Mouse (Mus musculus) spleen, postnatal 36 days (tissue): ENCODE results near the gene Ccdc22.
A peak's percentile ranks its signal among the peaks of the same experiment; 100 is the strongest.

Source experiments
- DNase-seq, 2 experiments: peaks; one replicate each; pipeline ENCODE4 v3.0.0; 2022; ENCODE audit warnings: low spot score in 2 of 2, mixed read lengths in 1 of 2

Ccdc22 gene

DNA sequence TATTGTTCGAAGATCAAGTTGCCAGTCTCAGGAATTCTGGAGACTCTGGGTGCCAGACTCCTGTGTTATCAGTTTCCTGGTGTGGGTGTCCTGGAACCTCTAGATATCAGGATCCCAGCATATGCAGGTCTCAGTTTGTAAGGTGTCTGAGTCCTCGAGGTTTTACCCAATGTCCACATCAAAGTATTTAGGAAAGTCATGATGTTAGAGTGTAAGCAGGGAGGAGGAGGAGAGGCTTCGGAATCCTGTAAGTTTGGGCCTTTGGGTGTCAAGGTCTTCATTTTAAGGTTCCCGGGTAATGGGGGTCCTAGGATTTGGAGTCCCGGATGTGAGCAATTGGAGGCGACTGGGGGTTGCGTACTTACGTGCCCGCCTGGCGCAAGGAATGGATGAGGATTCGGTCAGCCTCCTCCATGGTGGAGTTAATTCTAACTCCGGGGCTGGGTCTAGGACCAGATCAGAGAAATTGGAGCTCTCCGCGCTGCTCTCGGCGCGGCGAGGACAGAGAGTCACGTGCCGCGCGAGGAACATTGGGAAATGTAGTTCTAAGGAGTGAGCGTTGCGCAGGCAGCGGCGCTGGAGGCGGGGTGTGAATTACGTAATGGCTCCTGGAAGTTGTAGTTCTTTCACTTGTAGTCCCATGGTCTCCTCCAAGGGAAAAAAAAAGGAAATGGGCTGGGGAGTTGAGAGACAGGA, at the start of gene Ccdc22:
TSS of gene Ccdc22 (minus strand) at position 639 of the 696 bp plus-strand sequence.
- DNase-seq, result peak; percentile 77 to 83

DNA sequence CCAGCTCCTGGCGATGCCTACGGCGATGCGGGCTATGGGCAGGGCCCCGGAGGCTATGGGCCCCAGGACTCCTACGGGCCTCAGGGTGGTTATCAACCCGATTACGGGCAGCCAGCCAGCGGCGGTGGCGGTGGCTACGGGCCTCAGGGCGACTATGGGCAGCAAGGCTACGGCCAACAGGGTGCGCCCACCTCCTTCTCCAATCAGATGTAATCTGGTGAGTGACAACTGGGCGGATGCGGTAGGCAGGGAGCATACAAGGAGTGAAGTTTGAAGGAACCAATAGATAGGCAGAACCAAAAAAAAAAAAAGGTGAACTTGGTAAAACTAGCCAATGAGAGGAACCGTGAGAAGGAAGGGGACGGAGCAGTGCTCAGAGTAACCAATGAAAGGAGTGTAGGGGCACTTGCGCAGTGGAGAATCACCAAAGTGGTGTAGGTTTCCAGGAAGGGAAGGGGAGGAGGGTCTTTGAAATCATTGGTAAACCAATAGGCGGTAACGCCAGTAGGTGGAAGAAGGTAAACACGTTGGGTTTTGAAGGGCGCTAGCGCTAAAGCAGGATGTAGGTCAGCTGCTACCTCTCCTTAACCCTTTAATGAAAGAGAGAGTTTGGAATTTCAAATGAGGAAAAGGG, 43.5 kb upstream of the Ccdc22 start:
- DNase-seq, result peak; percentile 85 to 91

DNA sequence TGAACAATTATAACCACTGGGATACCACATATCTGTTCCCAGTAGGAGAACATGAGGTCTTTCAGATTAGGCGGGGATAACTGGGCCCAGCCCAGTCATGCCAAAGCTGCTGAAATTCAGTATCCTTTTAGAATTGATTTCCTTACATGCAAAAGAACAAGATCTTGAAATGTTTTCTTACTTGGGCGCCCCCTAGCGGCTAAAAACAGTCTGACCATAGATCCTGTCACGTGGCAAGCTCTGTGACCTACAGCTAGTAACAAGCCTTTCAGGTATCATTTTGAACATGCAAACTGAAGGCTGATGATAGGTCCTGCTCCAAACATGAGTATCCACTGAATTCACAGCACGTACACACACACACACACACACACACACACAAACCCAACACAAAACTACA, 40.0 kb upstream of the Ccdc22 start:
- DNase-seq, result peak; percentile 72 to 80

DNA sequence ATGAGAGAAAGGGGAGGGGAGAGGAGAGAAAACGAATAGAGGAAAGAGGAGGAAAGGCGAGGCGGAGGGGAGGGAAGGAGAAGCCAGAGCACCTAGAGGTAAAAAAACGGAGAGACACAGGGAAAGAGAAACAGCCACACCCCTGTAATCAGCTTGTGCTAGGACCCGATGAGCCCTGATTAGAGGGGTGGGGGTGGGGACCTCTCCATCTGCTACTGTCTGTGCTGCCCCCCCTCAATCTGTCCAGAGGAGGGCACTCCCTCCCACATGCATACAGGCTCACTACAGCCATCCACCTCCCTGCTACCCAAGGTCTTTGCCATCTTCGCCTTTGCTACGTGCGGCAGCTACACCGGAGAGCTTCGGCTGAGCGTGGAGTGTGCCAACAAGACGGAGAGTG, 35.5 kb upstream of the Ccdc22 start:
- DNase-seq, result no peak

DNA sequence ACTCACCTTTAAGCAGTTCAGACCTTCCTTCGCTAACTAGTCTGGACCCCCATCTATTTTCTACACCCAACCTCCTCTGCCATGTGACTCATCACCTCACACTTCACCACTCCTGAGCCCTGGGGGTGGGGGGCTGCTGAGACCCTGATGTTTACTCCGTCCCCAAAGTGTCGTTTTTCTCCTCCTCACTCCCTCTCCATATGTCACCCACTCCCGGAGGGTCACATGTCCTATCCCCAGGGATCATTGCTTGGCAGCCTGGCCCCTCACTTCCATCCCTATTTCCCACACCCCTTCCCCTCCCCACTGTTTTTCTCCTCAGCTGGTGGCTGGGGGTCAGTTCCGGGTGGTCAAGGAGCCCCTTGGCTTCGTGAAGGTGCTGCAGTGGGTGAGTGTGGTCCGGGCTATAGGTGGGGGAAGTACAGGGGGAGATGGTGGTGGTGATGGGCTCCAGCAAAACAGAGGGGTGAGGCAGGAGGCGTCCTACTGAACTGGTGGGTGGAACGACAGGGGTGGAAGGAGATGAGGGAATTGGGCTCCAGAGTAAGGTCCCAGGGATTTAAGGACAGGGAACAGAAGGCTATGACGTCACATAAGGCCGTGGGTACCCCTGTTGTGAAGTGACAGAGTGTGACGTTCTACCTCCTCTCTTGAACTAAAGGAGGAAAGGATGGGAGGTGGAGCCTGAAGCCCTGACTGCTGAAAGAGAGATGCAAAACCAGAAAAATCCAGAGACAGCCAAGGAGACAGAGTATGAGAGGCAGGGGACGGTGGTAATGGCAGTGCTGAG, 34.4 kb upstream of the Ccdc22 start:
- DNase-seq, result no peak

DNA sequence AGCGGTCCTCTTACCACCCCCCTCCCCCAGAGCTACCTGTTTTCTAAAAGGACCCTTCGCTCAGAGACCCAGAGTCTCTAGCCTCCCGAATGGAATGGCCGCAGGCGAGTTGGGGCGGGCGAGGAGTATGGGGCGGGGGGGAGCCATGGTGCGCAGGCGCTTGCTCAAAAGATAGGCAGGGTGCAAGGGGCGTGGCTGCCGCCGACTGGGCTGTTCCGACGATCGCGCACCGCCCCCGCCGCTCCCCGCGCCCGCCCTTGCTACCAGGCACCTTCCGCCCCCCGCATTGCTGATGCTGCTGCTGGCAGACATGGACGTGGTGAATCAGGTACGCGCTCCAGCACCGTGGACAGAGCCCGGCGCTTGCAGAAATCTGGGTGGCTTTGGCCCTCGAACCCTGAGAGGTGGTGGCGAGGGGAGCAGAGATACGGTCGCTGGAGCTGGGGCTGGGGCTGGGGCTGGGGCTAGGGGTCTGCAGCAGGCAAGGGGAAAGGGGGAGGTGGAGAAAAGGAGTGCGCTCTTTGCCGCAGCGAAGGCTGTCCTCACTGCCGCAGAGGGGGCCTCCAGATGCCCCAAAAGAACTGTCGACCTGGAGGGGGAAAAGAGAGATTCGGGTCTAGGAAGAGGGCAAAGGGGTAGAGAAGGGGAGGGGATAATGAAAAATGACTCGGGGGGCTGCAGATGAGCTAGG, 33.2 kb upstream of the Ccdc22 start, which contains the start of gene Syp:
TSS of gene Syp (plus strand) at position 71 of the 691 bp plus-strand sequence.
- peak; percentile 74 to 77 for DNase-seq

DNA sequence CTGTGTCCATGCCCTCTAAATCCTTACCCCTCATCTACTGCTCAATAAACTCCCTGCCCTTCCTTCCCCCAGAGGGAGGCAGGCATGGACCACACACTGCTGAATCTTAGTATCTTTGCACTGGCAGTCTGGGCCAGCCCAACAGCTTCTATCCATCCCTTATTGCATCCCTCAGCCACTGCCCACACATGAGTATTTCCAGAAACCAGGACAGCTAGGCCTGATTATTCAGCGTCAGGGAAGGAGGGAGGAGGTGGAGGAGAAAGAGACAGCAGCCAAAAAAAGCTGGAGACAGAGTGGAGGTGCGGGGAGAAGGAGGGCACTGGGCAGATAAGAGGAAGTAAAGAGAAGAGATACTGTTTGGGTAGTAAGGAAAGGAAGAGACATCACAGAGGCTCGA, 29.8 kb upstream of the Ccdc22 start:
- no peak for DNase-seq

DNA sequence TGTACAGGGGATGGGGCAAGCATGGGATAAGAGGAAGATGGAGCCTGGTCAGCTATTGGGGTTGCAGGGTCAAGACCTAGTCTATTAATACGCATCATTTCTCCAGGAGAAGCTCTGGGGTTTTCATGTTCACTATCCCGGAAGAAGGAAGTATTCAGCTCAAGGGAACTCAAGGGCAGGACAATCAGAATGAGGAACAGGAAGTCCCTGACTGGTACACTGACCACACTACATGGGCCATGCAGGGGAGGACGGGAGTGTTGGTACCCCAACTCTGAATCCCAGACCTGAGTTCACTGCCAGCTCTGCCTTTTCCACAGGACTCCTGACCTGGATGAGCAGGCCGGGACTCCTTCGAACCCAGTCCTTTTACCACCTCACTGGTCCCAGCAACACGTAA, 27.2 kb upstream of the Ccdc22 start:
- no peak for DNase-seq

DNA sequence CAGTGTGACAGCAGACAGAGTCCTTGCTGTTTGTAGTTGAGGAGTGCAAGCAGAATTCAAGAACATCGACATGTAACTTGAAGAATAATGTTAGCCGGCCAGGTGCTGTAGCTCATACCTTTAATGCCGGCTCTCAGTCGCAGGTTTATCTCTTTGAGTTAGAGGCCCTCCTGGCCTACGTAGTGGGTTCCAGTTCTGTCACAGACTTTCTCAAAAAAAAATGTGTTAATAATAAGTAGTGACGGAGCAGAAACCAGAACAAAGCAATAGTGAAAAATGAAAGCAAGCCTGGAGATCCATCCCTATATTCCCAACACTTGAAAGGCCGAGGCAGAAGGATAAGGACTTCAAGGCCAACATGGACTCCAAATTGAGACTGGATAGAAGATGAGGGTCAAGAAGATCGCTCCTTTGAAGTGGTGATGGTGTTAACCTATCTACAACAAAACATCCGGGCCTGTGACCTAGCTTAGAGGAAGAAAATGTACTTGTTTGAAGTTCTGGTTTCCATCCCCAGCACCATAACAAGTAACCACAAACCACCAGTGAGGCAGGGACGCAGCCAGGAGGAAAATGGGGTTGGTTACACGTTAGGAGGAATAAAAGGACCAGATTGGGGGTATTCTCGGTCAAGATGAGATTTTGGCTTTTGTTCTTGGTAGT, 12.7 kb upstream of the Ccdc22 start:
- DNase-seq, result no peak

DNA sequence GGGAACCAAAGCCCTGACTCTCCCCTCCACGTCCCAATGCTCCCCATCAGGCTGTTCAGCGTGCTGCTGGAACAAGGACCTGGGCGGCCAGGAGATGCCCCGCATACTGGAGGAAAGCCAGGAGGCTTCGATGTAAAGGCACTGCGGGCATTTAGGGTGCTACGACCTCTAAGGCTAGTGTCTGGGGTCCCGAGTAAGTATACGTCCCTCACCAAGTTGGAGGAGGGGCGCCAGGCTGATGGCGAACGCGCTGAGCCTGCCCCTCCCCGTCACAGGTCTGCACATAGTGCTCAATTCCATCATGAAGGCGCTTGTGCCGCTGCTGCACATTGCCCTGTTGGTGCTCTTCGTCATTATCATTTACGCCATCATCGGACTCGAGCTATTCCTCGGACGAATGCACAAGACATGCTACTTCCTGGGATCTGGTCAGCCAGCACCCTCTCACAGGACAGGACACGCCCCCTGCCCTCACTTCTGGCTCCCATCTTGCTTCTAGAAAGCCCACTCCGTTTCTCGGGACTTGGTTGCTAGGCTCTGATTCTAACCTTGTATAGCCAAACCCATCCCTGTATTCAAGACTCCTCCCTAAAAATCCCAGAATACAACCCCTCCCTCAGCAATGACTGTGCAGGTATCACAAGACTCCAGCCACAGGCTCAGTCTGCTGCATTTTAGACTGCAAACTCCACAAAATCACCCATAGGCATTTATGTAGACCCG, 5.4 kb upstream of the Ccdc22 start:
- no peak for DNase-seq

DNA sequence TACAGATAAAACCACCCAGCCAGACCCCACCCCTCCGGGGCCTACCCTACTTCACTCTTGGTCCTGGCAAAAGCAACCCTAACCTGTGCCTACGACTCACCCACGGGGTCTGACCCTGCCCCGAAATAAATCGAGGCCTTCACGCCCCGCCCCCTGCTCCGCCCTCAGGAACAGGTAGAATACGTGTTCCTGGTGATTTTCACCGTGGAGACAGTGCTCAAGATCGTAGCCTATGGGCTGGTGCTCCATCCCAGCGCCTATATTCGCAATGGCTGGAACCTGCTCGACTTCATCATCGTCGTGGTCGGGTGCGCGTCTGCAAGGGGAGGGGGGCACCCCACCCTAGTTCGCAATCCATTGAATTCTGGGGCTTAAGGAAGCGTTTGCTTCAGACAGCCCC, 4.7 kb upstream of the Ccdc22 start:
- DNase-seq, result no peak

DNA sequence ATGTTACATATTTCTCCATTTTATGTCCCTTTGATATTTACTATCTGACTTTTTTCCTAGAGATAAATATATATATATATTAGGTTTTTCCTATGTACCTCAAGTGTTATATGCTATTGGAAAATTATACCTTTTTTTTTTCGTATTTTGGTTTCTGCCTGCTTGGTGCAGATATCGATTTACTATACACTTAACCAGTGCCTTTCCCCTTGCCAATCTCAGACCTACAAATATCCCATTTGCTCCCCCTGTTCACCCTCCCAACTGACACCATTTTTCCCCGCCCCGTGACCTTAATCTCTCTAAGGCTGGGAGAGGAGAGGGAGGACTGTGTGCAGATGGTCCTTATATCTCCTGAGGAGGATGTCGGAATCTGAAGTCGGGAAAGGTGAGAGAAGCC, 1.5 kb upstream of the Ccdc22 start, which contains the start of gene Cacna1f:
TSS of gene Cacna1f (plus strand) at position 301 of the 400 bp plus-strand sequence.
- DNase-seq, result no peak

DNA sequence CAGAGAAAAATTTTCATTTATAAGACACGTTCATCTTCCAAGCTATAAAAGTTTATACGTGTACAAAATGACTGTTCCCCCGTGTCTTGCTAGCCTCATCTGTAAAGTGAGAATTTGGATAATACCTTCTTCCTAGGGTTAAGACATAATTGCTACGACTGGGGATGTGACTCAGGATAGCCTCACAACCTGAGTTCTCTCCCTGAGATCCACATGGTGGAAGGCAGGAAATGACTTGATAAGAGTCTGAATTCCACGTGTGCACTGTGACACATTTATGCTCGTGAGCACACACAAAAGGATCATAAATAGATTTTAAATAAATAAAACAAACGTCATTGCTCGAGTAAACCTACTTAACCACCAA, 241 bp upstream of the Ccdc22 start:
- DNase-seq, result no peak

DNA sequence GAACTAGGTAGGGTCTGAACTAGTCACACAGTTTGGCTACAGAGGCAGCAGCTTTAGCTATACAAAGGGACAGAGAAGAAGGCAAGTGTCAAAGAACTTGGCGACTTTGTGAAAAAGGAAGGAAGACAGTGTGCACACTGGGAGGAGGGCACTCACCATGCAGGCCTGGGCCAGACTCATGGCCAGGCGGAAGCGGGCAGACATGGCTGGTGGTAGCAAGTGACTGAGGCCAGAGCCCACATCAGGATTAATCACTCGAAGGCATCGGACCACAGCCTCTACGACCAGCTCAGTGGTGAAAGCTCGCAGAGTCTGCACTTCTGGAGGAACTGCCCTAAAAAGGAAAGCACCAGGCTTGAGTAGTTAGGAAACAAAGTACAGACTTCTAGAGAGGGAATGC, 1.3 kb downstream of the Ccdc22 start:
- no peak for DNase-seq

DNA sequence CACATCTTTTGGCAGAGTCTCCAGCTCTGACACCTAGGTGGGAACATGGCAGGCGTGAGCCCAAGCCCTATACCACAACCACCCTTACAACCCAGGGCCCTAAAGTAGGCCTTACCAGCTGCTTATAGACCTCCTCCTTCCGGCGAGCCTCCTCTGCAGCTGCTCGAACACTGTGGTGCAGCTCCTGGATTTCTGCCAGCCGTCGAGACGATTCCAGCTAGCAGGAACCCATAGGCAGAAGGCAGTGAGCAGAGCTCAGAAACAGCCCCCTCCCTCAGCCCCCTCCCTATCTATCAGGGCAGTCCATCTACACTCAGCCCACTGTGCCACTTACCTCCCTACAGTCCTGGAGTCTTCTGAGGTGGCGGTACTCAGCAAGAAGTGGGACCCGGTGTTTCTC, 9.9 kb downstream of the Ccdc22 start:
- no peak for DNase-seq

DNA sequence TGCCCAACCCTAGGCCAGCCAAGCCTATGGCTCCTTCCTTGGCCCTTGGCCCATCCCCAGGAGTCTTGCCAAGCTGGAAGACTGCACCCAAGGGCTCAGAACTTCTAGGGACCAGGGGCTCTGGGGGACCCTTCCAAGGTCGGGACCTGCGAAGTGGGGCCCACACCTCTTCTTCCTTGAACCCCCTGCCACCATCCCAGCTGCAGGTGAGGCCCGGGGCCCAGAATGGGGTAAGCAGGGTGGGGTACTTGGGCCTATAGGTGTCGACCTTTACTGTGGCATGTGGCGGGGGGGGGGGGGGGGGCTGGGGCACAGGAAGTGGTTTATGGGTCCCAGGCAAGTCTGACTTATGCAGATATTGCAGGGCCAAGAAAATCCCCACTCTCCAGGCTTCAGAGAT, 19.0 kb downstream of the Ccdc22 start:
- DNase-seq, result no peak

DNA sequence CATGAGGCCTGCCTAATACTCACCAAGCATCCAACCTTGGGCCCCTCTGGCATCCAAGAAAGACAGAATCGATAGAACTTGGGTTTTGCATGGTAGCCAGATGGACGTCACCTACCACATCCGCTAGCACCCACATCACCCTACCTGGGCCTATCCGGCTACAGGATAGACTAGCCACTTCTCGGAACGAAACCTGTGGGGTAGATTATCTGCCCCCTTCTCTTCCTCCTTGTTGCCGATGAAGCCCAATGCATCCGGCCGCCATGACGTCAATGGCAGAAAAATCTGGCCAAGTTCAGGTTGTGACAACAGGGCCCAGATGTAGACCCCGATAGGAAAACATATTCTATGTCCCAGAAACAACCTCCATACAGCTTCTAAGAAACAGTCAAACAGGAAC, 21.4 kb downstream of the Ccdc22 start:
- DNase-seq, result no peak

DNA sequence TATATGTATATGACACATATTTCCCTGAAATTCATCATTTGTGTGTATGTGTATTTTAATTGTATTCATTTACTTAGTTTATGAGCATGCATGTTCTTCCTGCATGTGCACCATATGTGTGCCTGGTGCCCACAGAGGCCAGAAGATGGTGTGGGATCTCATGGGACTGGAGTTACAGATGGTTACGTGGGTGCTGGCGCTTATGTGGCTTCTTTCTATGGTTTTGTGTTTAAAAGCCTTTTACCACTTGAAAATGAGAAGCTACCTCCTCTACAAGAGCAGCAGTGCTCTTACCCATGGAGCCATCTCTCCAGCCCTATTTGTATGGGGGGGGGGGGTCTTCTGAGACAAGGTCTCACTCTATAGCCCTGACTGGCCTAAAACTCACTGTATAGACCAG, 24.2 kb downstream of the Ccdc22 start:
- DNase-seq, result no peak

DNA sequence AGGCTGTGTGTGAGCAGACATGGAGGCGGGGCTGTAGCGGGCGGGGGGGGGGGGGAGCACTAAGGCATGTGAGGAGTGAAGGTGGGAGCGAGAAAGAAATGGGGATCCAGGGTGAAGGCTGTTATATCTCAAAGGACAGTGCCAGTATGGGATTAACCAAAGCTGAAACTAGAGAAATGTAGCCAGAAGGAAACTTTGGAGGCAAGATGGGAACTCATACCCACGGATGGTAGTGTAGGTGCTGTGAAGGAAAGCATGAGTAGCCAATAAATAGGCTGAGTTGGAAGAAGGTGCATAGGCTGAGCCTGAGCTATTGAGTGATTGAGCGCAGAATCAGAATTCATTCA, 30.5 kb downstream of the Ccdc22 start:
- no peak for DNase-seq

DNA sequence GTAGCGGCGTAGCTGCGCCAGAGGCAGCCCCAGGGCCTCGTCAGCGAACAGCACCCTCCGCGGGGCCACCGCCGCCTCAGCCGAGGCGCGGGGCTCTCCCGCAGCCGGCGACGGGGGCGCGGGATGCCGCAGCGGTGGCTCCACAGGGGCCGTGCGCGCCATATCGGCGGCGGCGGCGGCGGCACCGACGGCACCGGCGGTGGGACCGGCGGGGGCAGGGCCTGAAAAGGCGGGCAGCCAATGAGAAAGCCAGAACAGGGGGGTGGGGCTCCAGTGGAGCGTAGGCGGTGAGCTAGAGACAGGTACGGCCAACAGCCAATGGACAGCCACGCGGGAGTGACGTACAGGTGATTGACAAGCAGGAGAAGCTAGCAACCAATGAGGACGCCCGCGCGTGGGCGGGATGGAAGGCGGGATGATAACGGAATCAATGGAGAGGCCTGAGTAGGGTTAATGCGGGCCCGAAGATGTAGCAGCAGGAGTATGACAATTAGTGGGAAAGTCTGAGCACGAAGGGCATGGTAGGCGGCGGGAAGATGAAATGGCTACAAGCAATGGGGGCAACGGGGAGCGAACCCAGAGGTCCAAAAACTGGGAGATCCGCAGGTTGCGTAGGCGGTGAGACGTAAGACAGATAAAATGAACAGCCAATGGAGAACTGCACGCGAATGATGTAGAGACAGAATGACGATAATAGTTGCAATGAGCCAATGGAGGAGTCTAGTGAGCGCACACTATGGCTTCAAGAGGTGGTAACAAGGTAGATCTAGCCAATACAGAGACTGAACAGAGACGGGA, 31.0 kb downstream of the Ccdc22 start, which contains the start of gene Ppp1r3f:
TSS of gene Ppp1r3f (minus strand) at position 197 of the 798 bp plus-strand sequence.
- DNase-seq, result peak; percentile 94 to 96
